Mouse (Mus musculus) ES-Bruce4 (cell line): Measurements from ENCODE around the gene Hvcn1. TPM values are rescaled to one million over a fixed set of nuclear protein-coding genes. Genes with fewer than 3 reads are reported as not detected.
"Not testable (repeated sequence)": the region's sequence is repeated elsewhere in the genome, so short reads cannot be mapped to it uniquely, and the experiment has no call there.

ENCODE experiments used
- H3K27ac ChIP-seq: 2 replicates; pipeline ENCODE4 v1.5.1; 2012; ENCODE audit warnings: low read length, inconsistent platforms; ENCODE audit not compliant: insufficient read depth
- H3K27me3 ChIP-seq: 2 replicates; pipeline ENCODE4 v1.6.1; 2012; ENCODE audit warnings: mild to moderate bottlenecking, low read length, inconsistent platforms; ENCODE audit not compliant: control insufficient read depth, poor library complexity, insufficient read depth, severe bottlenecking
- H3K36me3 ChIP-seq: 2 replicates; pipeline ENCODE4 v1.6.1; 2012; ENCODE audit warnings: inconsistent platforms, mild to moderate bottlenecking, low read length, moderate library complexity; ENCODE audit not compliant: control insufficient read depth, poor library complexity, insufficient read depth, severe bottlenecking
- H3K4me1 ChIP-seq: one replicate; pipeline ENCODE4 v1.8.1; 2011; ENCODE audit warnings: low read length; ENCODE audit not compliant: control insufficient read depth, insufficient read depth
- H3K4me3 ChIP-seq: 2 replicates; pipeline ENCODE4 v1.5.1; 2011; ENCODE audit warnings: low read depth, mild to moderate bottlenecking, low read length
- H3K9ac ChIP-seq: 2 replicates; pipeline ENCODE4 v1.6.1; 2012; ENCODE audit warnings: low read depth, mild to moderate bottlenecking, inconsistent platforms; ENCODE audit not compliant: poor library complexity, severe bottlenecking
- H3K9me3 ChIP-seq: replicated peaks from 2 replicates; pipeline ENCODE4 v1.6.1; 2012; ENCODE audit warnings: mild to moderate bottlenecking, low read length, inconsistent platforms; ENCODE audit not compliant: control insufficient read depth, poor library complexity, insufficient read depth, severe bottlenecking
- CTCF ChIP-seq: IDR thresholded peaks from one replicate; pipeline ENCODE4 v1.8.1; 2011; ENCODE audit warnings: low read depth, low read length
- EP300 ChIP-seq: IDR thresholded peaks from 2 replicates; pipeline ENCODE4 v1.6.1; 2011; ENCODE audit warnings: low read depth, low read length; ENCODE audit not compliant: insufficient read depth
- POLR2A ChIP-seq: IDR thresholded peaks from one replicate; pipeline ENCODE4 v1.8.1; 2011; ENCODE audit warnings: low read length; ENCODE audit not compliant: insufficient read depth
- polyA plus RNA-seq: library from polyadenylated mRNA; stranded (reverse); fragments of >200 nt; gene quantifications from 2 replicates; pipeline ENCODE4 v1.2.4, GENCODE M21; 2011; ENCODE audit warnings: low read depth; ENCODE audit not compliant: missing spikeins, insufficient read depth, insufficient read length

The Hvcn1 gene
- polyA plus RNA-seq, 1 experiment, result 10.6 TPM

- H3K4me3 ChIP-seq, result no peak overlapping the region
- H3K4me1 ChIP-seq, result peaks cover 4% of the 10 kb centered on the region
- H3K9me3 ChIP-seq, result peaks cover 8% of the 10 kb centered on the region; the same call in 1 of the 2 replicates
- no peaks in the 10 kb centered on the region for H3K27me3 ChIP-seq
- no peak overlapping the region for H3K9ac ChIP-seq
- no peak overlapping the region for H3K27ac ChIP-seq
- H3K36me3 ChIP-seq, result peaks cover 6% of the 10 kb centered on the region; the same call in 1 of the 2 replicates
- TF ChIP-seq CTCF (no peak), POLR2A (no peak), EP300 (no peak)
These were observed 26.9 kb upstream of the Hvcn1 start for GRCm38 (mm10) chr5:122179665-122180064.

DNA sequence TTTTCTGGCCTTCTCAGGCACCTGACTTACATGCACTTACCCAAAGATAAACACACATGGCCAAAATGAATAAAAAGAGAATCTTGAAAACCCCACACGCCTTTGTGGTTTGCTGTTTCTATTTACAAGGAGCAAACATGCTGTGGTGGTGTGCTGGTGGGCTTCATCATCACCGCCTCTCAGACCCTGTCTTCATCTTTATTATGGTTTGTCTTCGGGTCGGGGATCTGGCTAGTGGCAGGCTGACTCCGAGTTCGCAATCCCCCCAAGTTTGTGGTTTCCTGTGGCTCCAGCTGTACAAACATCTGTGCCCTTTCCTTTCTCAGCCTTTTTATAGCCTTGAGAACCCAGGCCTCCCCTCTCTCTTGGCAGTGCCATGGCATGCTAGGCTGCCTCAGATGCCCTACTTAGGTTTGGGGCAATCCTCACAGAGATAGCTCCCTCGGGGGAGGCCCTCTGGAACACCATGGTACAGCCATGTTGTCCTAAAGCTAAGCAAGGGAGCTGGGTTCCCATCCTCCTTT is 22.3 kb upstream of the Hvcn1 start:
- Histone ChIP-seq H3K27me3 (no peaks in the 10 kb centered on the region), H3K9ac (no peak overlapping the region), H3K9me3 (peaks cover 8% of the 10 kb centered on the region; the same call in 1 of the 2 replicates), H3K27ac (no peak overlapping the region), H3K4me3 (no peak overlapping the region), H3K4me1 (peaks cover under 1% of the 10 kb centered on the region), H3K36me3 (no peaks in the 10 kb centered on the region)
- no peak for TF ChIP-seq POLR2A
- TF ChIP-seq EP300, result no peak
- TF ChIP-seq CTCF, result no peak

DNA sequence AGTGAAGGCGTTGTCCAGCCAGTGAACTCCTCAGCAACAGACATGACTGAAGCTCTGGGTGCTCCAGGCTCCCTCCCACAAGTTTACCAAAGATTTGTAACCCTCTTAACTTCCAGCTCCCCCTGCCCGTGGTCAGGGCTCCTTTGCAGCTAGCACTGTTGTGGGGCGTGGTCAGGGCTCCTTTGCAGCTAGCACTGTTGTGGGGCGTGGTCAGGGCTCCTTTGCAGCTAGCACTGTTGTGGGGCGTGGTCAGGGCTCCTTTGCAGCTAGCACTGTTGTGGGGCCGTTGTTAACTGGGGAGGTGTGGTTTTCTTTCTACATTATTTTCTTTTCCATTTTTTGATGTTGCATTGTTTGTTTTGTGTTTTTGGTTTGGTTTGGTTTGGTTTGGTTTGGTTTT is 21.7 kb upstream of the Hvcn1 start:
- H3K9me3 ChIP-seq, H3K27ac ChIP-seq, H3K4me1 ChIP-seq, H3K27me3 ChIP-seq, H3K4me3 ChIP-seq, H3K36me3 ChIP-seq, H3K9ac ChIP-seq: not testable (repeated sequence)

GRCm38 (mm10) chr5:122189115-122189514 is 17.5 kb upstream of the Hvcn1 start:
- H3K9ac ChIP-seq, result no peak overlapping the region
- peaks cover 7% of the 10 kb centered on the region for H3K4me1 ChIP-seq
- no peaks in the 10 kb centered on the region for H3K27me3 ChIP-seq
- H3K27ac ChIP-seq, result no peak overlapping the region
- H3K36me3 ChIP-seq, result no peaks in the 10 kb centered on the region
- TF ChIP-seq EP300 (no peak), CTCF (no peak)
- H3K9me3 ChIP-seq, result peaks cover 9% of the 10 kb centered on the region; the same call in 1 of the 2 replicates
- H3K4me3 ChIP-seq, result no peak overlapping the region

- H3K9me3 ChIP-seq, result 0 out of 2 replicates have a peak, but pooled peaks cover 3% of the 10 kb centered on the region
- no peak overlapping the region for H3K9ac ChIP-seq
- peaks cover 7% of the 10 kb centered on the region for H3K4me1 ChIP-seq
- no peaks in the 10 kb centered on the region for H3K36me3 ChIP-seq
- no peaks in the 10 kb centered on the region for H3K27me3 ChIP-seq
- peak overlapping the region; percentile 84 for H3K27ac ChIP-seq
- H3K4me3 ChIP-seq, result no peak overlapping the region
- TF ChIP-seq EP300, result peak; percentile 87
- TF ChIP-seq POLR2A, result no peak
- TF ChIP-seq CTCF, result no peak
These were observed 16.1 kb upstream of the Hvcn1 start for GRCm38 (mm10) chr5:122190465-122190864.

- H3K36me3 ChIP-seq, result no peaks in the 10 kb centered on the region
- H3K9ac ChIP-seq, result no peak overlapping the region
- TF ChIP-seq CTCF (no peak), EP300 (peak; percentile 99)
- H3K4me1 ChIP-seq, result peaks cover 7% of the 10 kb centered on the region
- peak overlapping the region; percentile 84 for H3K27ac ChIP-seq
- no peak overlapping the region for H3K4me3 ChIP-seq
- 0 out of 2 replicates have a peak, but pooled peaks cover 3% of the 10 kb centered on the region for H3K9me3 ChIP-seq
- H3K27me3 ChIP-seq, result no peaks in the 10 kb centered on the region
These were observed 15.1 kb upstream of the Hvcn1 start for GRCm38 (mm10) chr5:122191269-122192063.
